Mouse (Mus musculus) retina, adult 2 months (tissue): ENCODE measurements around the gene Prph.
A peak's percentile ranks its signal among the peaks of the same experiment; 100 is the strongest.

Experiments
- DNase-seq: peaks from one replicate; pipeline ENCODE4 v3.0.0-alpha.2; 2012; ENCODE audit warnings: low read depth, low spot score

The Prph gene

DNA sequence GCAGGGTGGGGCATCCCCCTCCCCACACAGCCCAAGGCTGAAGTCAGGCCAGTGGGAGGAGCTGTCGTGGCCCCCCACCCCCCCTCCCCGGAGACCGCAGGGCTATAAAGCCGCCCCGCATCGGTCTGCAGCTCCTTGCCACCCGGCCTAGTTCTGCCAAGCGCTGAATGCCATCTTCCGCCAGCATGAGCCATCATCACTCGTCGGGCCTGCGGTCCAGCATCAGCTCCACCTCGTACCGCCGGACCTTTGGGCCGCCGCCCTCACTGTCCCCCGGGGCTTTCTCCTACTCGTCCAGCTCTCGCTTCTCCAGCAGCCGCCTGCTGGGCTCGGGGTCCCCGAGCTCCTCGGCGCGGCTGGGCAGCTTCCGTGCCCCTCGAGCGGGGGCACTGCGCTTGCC lies at the start of gene Prph:
Gene Prph, plus strand, starts transcription at position 135 of the 400 bp plus-strand sequence.
- no peak for DNase-seq

DNA sequence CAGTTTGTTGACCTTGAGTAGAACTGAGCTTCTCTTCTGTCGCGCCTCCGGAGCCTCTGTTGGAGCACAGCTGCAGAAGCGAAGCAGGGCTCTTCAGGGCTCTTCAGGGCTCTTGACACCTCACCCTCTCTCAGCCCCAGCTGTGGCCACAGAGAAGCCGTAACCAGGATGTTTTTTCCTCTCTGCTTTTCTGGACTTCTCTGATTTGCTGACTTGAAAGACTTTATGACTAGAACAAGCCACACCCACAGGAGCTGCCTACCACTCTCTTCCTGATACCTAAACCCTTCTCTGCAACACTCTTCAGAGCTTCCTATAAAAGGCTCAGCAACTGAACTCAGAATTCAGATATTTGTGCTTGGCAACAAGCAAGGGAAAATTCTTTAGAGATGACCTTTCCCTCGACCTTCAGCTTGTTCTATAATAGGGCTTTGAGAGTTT lies 46.2 kb upstream of the Prph start:
- no peak for DNase-seq

DNA sequence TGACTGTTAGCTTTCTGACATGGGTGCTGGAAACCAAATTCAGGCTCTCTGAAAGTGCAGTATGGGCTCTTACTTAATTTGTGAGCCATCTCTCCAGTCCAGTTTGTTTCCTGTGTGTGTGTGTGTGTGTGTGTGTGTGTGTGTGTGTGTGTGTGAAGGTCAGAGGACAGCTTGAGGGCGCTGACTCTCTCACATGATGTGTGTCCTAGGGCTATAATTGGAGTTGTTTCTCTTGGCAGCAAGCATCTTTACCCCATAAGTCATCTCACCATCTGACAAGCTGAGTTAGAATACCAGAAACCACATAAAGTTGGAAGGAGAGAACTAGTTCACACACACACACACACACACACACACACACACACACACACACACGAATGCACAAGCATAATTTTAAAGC lies 44.1 kb upstream of the Prph start:
- DNase-seq, result no peak

DNA sequence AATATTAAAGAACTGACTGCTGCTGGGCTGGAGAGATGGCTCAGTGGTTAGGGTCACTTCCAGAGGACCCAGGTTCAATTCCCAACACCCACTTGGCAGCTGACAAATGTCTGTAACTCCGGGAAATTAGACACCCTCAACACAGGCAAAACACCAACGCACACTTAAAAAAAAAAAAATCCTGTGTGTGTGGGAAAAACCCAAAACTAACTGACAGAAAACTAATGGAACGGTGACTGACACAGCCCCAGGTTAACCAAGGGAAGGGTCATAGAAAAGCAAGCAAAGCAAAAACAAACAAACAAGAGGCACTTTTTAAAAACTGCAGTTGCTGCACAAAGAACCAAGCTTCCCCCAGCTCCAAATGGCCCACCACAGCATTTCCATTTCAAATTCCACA lies 43.0 kb upstream of the Prph start:
- DNase-seq, result no peak

DNA sequence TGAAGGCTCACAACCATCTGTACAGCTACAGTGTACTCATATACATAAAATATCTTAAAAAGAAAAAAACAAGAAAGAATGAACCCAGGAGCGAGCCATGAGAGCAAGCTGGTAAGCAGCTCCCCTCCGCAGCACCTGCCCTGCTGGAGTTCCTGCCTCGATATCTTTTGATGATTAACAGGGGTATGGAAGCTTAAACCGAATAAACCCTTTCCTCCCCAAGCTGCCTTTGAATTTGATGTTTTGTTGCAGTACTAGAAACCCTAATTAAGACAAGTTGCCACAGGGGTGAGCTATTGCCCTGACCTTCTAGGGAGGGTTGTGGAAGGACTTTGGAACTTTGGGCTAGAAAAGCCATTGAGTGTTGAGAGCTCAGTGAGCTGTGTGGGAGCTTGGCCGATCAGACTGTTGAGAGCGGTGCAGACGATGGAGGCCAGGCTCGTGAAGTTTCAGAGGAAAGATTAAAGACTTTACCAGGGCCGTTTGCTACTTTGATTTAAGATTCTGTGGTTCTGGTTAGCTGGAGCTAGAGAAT lies 40.4 kb upstream of the Prph start:
- DNase-seq, result no peak

DNA sequence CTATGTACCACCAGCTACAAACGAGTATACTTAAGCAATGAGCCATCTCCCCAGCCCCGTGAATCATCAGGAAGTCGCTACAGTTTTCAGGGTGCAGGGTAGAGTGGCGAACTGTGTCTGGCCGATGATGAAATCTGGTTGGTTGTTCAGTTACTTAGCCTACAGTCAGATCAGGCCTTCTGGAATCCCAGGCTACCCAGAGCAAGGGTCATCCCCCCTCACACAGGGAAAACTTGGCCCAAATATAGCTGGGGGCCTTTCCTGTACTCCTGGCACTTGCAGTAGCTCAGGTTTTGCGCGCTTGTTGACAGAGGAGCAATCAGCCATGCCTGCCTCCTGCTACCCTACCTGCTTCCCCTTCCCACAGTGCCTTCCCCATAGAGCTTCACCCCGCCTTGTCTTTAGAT lies 37.6 kb upstream of the Prph start:
- DNase-seq, result no peak

DNA sequence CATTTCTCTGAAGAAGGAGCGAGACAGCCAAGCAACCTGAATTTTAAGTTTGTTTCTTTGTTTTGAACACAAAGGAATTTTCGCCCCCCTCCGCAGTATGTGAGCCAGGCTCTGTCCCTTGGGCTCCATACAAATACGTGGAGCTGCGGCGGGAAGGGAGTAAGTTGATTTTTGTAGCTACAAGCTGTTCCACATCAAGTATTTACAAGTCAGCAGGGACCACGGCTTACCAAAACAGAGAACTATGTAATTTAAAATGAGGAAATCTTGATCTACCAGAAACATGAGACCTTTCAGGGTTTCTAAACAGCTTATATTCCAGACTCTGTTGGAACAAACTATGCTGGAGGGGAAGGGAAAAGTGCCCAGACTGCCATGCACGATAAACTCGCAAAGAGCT lies 37.0 kb upstream of the Prph start:
- DNase-seq, result no peak

GRCm38 (mm10) chr15:99018630-99019029 lies 36.3 kb upstream of the Prph start:
- no peak for DNase-seq

DNA sequence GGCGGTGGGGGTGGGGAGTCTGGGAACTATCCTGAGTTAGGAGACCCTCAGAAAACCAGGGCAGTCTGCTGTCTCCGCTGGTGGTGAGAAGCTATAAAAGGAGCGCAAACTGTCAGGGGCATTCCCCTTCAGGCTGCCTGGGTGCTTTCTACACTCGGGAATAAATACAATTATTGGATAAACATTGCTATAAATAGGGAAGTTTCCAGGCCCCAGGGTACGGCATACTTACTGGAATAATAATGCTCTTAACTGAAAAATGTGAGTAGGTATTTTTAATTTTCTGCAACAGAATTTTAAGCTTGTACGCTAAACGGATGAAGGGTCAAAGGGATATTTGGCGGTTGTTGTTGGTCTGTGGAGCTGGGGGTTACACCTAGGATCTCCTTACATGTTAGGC lies 35.5 kb upstream of the Prph start:
- no peak for DNase-seq

GRCm38 (mm10) chr15:99020171-99020570 lies 34.8 kb upstream of the Prph start:
- no peak for DNase-seq

GRCm38 (mm10) chr15:99021255-99021654 lies 33.7 kb upstream of the Prph start:
- DNase-seq, result no peak

- DNase-seq, result peak; percentile 62
Observed at GRCm38 (mm10) chr15:99024668-99025314, 30.2 kb upstream of the Prph start.

- DNase-seq, result no peak
Observed at GRCm38 (mm10) chr15:99025414-99025813, 29.6 kb upstream of the Prph start.

GRCm38 (mm10) chr15:99026259-99026658 lies 28.7 kb upstream of the Prph start:
- no peak for DNase-seq

GRCm38 (mm10) chr15:99027116-99027515 lies 27.9 kb upstream of the Prph start:
- no peak for DNase-seq

GRCm38 (mm10) chr15:99028874-99029458 lies 26.0 kb upstream of the Prph start:
- DNase-seq, result no peak

GRCm38 (mm10) chr15:99029619-99030584 lies 25.1 kb upstream of the Prph start, which contains the start of gene Tuba1c:
TSS of gene Tuba1c (plus strand) at chr15:99029891.
- no peak for DNase-seq

DNA sequence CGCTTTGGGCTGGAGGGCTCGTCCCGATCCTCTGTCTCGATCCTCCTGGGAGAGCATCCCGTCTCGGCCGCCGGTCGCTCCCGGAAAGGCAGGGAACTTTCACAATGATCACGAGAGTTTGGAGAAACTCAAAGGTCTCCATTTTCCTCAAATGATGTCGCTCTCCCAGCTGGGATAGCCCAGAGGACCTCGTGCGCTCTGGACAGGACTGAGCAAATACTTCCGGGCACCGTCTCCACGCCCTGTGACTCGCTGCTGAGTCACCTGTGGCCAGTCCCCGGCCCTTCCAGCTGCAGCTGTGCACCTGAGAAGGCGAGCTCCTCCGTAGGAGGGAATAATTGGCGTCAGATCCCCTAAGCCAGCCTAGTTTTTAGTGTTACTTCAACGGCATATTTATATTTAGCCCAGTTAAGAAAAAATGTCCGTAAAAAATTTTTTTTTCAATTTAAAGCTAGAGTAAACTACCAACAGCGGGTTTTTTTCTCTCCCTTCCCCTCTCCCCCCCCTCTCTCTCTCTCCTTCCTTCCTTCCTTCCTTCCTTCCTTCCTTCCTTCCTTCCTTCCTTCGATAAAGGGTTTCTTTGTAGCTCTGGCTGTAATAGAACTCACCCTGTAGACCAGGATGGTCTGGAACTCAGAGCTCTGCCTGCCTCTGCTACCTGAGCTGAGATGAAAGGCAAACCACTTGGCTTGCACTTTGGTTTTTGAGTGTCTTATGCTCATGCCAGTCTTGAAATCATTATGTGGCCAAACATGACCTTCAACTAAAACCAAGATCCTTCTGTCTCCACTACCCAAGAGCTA lies 24.2 kb upstream of the Prph start:
- no peak for DNase-seq

- no peak for DNase-seq
Observed at GRCm38 (mm10) chr15:99031388-99031675, 23.6 kb upstream of the Prph start.

DNA sequence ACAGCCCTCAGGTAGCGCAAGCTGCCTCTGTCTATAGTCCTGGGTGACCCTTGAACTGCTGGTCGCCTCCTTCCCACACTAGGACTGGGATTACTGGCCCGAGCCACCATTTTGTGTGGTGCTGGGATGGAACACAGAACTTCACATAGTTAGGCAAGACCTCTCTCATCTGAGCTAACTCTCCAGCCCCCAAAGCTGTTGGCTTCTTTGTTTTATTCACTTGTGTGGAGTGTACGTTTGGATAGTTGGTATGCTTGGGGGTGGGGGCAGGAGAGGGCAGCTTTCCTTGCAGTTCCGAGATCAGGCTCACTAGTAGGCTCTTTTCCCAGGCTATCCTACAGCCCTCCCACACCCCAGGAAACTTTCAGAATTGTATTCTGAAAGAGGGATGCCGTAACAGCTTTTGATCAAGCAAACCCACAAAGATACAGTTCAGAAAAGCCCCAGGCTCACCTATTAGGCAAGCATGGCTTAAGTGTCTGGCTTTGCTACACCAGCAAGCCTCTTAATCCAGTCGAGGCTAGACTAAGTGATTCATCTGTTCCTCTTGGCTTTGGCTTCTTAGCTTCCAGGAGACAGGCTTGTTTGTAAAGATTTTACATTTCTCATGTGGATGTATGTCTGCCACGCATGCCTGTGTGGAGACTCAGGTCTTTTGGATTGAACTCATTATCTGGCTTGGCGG lies 22.8 kb upstream of the Prph start:
- DNase-seq, result no peak

DNA sequence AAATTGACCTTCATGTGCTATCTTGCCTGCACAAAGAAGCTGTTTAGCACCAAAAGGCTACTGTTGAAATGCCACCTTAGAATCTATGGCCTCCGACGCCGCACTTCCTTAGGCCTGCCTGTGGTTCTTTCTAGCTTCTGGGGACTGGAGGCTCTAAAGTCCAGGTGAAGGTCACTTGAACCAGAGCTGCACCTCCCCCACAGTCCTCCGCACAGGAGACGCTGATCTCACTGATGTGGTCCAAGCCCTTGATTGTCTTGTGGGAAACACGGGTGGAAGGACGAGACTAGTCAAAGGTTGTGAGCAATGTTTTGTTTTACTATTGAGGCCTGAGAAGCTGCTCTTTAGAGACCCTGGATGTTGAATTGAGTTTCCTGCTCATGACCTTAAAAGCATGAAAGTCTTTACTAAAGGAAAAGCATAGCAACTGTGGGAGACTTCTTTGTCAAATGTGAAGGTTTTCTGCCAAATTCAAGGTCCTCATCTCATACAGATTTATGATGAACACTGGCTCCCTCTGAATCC lies 22.2 kb upstream of the Prph start:
- no peak for DNase-seq
